Mouse (Mus musculus) spleen, adult 18-20 months (tissue): Measurements from ENCODE around the gene Rhoh.

Experiments used
- DNase-seq, 2 experiments: peaks; one replicate each; pipeline ENCODE4 v3.0.0; 2022; ENCODE audit warnings: mixed read lengths in 2 of 2

Rhoh gene

DNA sequence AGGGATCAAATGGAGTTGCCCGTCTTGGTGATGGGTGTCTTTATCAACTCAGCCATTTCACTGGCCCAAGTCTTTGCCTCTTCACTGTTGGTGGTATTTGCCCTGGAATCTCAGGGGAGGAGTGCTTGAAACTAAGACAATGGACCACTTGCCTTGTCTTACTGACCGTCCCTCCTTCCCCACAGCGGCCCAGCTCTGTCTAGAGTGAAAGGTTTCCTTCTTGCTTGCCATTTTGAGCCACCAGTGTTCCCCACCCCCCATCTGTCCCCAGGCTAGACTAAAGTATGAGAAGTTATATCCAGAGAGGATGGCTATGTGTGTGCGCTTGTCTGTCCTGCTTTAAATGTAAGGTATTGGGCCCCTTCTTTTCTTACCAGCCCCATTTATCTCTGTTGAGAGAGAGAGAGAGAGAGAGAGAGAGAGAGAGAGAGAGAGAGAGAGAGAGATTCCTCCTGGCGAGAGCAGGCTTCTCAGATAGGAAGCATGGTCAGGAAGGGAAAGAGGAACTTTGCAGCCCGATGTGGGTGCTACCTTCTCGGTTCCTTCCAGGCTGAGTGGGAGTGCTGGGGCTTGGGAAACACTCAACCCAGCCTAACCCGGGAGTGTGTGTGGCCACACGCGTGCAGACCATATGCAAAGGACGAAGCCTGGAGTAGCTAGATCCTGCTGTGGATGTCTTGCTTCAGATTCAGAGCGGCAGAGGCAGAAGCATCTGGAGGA, 572 bp upstream of the Rhoh start:
- DNase-seq = peak in 1 of 2 experiments; percentile 31

DNA sequence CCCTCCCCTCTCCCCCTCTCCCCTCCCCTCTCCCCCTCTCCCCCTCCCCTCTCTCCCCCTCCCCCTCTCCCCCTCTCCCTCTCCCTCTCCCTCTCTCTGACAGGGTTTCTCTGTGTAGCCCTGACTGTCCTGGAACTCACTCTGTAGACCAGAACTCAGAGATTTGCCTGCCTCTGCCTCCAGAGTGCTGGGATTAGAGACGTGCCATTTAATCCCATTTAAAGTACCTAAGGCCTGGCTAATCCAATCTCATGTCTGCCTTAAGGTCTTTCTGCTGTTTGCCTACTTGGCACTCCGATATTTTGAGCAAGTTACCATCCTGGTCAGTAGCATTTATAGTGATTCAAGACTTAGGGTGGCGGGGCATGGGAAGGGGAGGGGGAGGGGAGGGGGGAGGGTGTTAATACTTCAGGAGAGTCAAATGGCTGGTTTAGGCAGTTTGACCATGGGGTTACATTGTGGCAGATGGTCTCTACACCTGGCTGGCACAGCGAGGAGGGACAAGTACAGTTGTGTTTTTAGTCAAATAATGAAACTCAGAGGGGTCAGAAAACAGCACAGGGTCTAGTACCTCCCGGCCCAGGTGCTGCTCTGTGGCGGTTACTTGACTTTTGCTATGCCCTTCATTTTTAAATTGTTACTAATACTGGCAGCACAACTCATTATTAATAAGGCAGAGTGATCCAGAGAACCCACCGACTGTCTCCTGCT, 1.4 kb downstream of the Rhoh start:
- DNase-seq = no peak

DNA sequence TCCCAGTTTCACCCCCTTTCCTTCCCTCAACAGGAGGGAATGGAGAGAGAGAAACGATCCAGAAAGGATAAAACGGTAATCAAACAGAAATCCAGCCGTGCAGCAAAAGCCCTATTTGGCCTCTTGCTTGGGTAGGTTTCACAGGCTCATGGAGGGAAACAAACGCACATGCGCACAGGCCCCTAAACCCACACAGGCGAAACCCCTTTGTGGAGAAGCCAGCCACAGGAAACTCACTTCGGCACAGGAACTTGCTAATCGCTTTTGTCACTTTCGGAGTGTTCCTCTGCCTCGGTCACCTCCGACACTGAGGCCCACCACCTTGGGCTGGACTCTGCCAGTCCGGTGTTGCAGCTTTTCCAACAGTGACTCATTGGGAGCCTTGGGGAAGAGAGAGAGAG, 2.3 kb downstream of the Rhoh start:
- DNase-seq = peak; percentile 79 to 81

- DNase-seq = no peak
Measured at GRCm38 (mm10) chr5:65864486-65864885, 3.5 kb downstream of the Rhoh start.

GRCm38 (mm10) chr5:65864946-65865345, 3.9 kb downstream of the Rhoh start:
- no peak for DNase-seq

DNA sequence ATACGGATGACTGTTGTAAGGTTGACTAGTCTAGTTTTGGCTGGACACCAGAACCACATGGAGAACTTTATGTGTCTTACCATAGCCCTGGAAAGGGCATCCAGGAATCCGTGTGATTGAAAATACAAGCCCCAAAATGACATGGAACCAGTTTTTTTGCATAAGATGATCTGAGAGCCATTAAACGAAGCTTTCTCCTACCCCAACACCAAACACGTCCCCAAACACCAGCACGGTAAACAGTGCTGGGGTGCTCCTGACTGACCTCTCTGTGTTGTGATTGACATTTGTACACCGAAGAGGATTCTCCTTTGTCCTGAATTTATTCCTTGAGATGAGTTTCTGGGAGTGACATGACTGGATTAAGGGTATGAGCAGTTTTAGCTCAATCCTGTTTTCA, 5.6 kb downstream of the Rhoh start:
- DNase-seq = no peak

DNA sequence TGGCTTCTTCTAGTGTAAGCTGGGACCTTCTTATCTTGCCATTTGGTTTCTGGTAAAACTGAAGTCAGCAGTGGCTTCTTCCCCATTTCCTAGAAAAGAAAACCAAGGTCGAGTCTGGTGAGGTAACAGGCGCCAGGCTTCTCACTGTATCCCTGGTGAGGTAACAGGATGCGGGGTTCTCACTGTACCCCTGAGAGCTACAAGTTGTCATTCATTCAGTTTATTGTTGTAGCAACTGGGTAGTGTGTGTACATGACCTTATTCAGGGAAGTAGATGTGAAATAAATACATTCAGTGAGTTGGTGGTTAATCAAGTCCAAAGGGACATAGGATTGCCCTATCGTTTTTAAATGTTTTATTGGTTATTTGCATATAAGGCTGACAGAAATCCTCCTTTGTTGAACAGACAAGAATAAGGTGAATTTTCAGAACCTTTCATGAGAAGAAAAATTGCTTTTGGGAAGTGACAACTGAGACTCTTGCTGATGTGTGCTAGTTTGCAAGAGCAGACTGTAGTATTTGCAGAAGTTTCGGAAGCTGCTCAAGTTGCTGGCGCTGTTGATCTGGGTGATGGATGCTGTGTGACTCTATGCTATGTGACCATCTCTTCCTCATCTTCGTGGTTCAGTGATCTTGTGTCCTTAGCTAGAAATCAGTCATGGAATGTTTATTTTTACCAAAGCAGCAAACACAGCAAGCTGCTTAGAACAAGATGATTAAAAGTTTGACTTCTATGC, 6.5 kb downstream of the Rhoh start:
- no peak for DNase-seq

GRCm38 (mm10) chr5:65868419-65868818, 7.4 kb downstream of the Rhoh start:
- DNase-seq = no peak

- no peak for DNase-seq
Measured at GRCm38 (mm10) chr5:65869660-65870059, 8.6 kb downstream of the Rhoh start.

DNA sequence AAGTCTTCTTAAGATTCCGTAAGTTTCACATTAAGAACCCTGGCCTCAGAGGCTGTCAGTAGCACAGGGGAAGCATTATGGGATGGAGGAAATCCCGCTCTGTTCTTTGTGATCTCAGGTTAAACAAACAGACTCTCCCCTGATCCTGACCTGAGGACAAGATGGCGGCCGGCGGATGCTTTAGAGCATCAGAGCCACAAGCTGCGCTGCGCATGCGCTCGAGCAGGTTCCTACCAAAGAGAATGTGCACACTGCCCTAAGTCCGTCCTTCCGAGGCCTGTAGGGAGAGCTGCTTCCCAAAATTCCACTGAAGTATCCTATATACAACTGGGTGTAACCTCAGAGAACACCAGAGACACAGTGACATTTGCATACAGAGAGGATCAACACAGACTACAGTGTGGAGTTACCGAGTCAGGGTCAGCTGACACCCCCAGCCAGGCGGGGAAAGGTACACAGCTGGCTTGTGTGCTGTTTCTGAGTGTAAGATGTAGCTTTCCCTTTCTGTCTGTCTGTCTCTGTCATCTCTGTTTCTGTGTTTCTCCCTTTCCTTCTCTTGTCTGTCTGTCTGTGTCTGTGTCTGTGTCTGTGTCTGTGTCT, 10.4 kb downstream of the Rhoh start:
- no peak for DNase-seq

GRCm38 (mm10) chr5:65873212-65873611, 12.2 kb downstream of the Rhoh start:
- DNase-seq = no peak

- no peak for DNase-seq
Measured at GRCm38 (mm10) chr5:65875269-65875668, 14.3 kb downstream of the Rhoh start.

DNA sequence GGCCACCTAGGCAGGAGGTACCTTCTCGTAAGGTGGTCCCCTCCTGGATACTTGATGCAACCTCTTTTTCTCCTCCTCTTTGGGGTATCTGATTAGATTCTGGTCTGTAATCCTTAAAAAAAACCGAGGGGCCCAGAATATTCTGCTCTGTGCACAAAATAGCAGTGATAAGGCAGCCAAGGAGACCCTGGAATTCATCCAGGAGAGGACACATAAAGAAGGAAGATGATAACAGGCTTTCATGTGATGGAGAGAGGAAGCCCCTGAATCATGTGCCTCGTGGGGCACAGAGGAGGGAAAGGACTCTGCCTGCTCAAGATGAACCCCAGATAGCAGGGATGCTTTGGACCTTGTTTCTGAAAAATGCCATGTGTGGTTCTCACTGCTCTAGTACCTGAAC, 17.4 kb downstream of the Rhoh start:
- no peak for DNase-seq

DNA sequence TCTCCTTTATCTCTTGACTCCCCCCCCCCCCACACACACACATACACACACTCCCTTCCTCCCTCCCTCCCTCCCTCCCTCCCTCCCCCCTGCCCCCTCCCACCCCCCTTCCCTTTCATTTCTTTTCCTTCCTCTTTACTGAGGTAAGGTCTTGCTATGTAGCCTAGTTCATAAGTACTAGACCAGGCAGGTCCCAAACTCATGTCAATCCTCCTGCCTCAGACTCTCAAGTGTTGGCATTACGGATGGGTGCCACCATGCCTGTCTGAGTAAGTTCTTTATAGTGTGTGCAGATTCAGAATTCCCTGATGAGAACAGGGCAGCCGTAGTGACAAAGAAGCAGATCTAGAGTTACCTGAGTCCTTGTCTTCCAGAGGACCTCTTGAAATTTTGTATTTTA, 20.2 kb downstream of the Rhoh start:
- no peak for DNase-seq

DNA sequence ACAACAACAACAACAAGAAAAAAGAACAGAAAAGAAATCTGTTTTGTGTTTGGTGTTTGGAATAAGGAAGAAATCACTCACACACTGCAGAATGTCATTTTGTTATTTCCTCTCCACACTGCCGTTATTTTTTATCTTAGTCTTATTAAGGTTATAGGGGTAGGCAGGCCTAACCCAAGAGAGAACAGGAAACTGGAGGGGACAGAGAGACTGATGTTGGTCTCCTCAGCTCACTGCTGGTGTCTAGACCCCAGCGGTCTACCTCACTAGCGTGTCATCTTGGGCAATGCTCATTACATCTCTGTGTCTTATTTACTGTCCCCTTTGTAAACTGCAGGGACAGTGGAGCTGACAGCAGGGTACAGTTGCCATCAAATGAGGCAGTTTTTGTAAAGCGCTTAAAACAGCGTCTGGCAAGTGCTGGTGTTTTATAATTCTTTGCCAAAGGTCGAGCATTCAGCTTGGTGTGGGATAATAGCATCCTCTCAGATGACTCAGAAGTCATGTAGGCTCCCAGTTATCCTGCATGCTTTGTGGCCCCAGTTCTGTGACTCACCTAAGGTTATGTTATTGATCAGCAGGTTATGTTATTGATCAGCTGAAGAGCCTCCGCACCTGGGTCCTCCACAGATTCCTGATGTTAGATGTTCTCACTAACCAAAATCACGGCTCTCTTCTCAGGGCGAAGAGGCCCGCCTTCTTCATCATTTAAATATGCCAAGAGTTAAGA, 21.6 kb downstream of the Rhoh start:
- DNase-seq = no peak

GRCm38 (mm10) chr5:65883355-65883754, 22.3 kb downstream of the Rhoh start:
- DNase-seq = no peak

GRCm38 (mm10) chr5:65885699-65886443, 24.9 kb downstream of the Rhoh start:
- no peak for DNase-seq

DNA sequence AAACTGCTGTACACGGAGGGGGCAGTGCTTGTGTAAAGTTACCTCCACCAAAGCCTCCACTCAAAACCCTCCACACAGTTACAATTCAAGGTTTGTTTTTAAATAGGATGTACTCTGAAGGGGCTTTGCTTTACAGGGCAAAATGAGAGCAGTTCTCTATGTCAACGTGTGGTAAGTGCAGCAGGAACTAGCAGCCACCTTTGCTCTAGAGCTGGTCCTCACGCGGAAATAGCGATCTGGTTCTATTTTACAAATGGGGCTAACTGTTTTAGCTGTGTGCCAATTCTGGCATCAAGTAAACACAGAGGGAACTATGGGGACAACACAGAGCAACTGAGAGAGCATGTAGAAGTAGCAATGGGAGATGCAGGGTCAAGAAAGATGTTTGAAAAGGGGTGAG, 27.1 kb downstream of the Rhoh start:
- no peak for DNase-seq

DNA sequence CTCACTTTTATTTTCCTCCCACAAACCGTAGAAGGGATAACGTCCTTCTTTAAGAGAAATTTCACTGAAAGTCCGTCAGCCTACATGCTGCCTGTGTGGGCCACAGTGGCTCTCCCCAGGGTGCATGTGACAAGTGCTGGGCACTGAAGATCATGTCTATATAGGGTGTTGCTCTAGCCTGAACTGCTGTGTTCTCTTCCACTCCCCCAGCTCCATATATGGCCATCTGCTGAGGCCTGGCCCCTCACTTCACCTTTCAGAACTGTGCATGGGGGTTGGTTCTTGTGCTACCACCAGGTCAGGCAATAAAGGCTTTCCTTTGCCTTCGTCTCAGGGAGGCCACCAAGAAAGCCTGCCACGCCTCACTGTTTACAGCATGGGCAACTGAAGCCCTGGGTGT, 28.0 kb downstream of the Rhoh start:
- DNase-seq = no peak

- DNase-seq = no peak
Measured at GRCm38 (mm10) chr5:65891251-65891826, 30.3 kb downstream of the Rhoh start.

GRCm38 (mm10) chr5:65895121-65895692, 34.2 kb downstream of the Rhoh start:
- DNase-seq = no peak
